Mouse (Mus musculus) limb, embryonic 11.5 days (tissue): ENCODE data around the gene Plekha7. TPM values are rescaled to one million over a fixed set of nuclear protein-coding genes. Genes with fewer than 3 reads are reported as not detected.

Experiments used
- ATAC-seq: fragments of 200-750 bp; cut with Nextera tagmentation; 2 replicates; pipeline ENCODE4 v1.8.0; 2017; ENCODE audit warnings: low read depth; ENCODE audit not compliant: insufficient number of reproducible peaks, low FRiP score, low TSS enrichment
- DNase-seq: peaks from one replicate; pipeline ENCODE4 v3.0.0-alpha.2; 2015; ENCODE audit warnings: low spot score
- H3K27ac ChIP-seq: fragments of 300-500 bp; sonication (generic); replicated peaks from 2 replicates; pipeline ENCODE4 v1.5.1; 2014; ENCODE audit warnings: low read depth, mild to moderate bottlenecking, low read length
- H3K27me3 ChIP-seq: fragments of 300-500 bp; sonication (generic); 2 replicates; pipeline ENCODE4 v1.6.1; 2014; ENCODE audit warnings: mild to moderate bottlenecking, low read length, mixed read lengths; ENCODE audit not compliant: control insufficient read depth, insufficient read depth
- H3K36me3 ChIP-seq: fragments of 300-500 bp; sonication (generic); 2 replicates; pipeline ENCODE4 v1.6.1; 2014; ENCODE audit warnings: mild to moderate bottlenecking, low read length, moderate library complexity, mixed read lengths; ENCODE audit not compliant: control insufficient read depth, insufficient read depth
- H3K4me1 ChIP-seq: fragments of 300-500 bp; sonication (generic); 2 replicates; pipeline ENCODE4 v1.6.1; 2014; ENCODE audit warnings: low read length, mixed read lengths; ENCODE audit not compliant: control insufficient read depth, insufficient read depth
- H3K4me2 ChIP-seq: fragments of 300-500 bp; sonication (generic); 2 replicates; pipeline ENCODE4 v1.6.1; 2014; ENCODE audit warnings: low read depth, mild to moderate bottlenecking, moderate library complexity; ENCODE audit not compliant: severe bottlenecking
- H3K4me3 ChIP-seq: fragments of 300-500 bp; sonication (generic); 2 replicates; pipeline ENCODE4 v1.5.1; 2014; ENCODE audit warnings: low read depth, low read length
- H3K9ac ChIP-seq: fragments of 300-500 bp; sonication (generic); 2 replicates; pipeline ENCODE4 v1.6.1; 2014; ENCODE audit warnings: mild to moderate bottlenecking, low read length
- H3K9me3 ChIP-seq: fragments of 300-500 bp; sonication (generic); 2 replicates; pipeline ENCODE4 v1.6.1; 2016; ENCODE audit warnings: low read length; ENCODE audit not compliant: control insufficient read depth
- WGBS: fragments of 180-500 bp; shearing (Covaris S2); extraction: QIAGEN DNeasy Blood & Tissue Kit; methylation state at CpG from one replicate; pipeline ENCODE4 v1.1.7; 2014; 5-methylcytosine and 5-hydroxymethylcytosine counted together
- polyA plus RNA-seq: library from polyadenylated mRNA; unstranded; fragments of >200 nt; fragmentation: Nextera tagmentation; extraction: Ambion mirVana; gene quantifications from 2 replicates; pipeline ENCODE4 v1.2.1, GENCODE M21; 2014

Gene Plekha7
- polyA plus RNA-seq, 1 experiment from 2014 or later: 3.7 TPM

GRCm38 (mm10) chr7:116188391-116188790 is 119.8 kb downstream of the Plekha7 start:
- Histone ChIP-seq H3K9me3 (no peaks in the 10 kb centered on the region), H3K27me3 (no peaks in the 10 kb centered on the region), H3K36me3 (no peaks in the 10 kb centered on the region), H3K27ac (no peak overlapping the region), H3K4me1 (peaks cover 19% of the 10 kb centered on the region), H3K4me2 (no peak overlapping the region), H3K4me3 (no peak overlapping the region), H3K9ac (no peak overlapping the region)
- WGBS: 88% methylated on average over 5 of the region's 5 CpGs
- ATAC-seq: no peak
- DNase-seq: no peak

GRCm38 (mm10) chr7:116187521-116187920 is 120.7 kb downstream of the Plekha7 start:
- no peak for ATAC-seq
- H3K9me3 ChIP-seq: no peaks in the 10 kb centered on the region
- DNase-seq: no peak
- H3K4me2 ChIP-seq: no peak overlapping the region
- peaks cover 19% of the 10 kb centered on the region for H3K4me1 ChIP-seq
- H3K9ac ChIP-seq: no peak overlapping the region
- no peaks in the 10 kb centered on the region for H3K36me3 ChIP-seq
- H3K27ac ChIP-seq: no peak overlapping the region
- no peaks in the 10 kb centered on the region for H3K27me3 ChIP-seq
- WGBS: 81% methylated on average over 3 of the region's 3 CpGs
- no peak overlapping the region for H3K4me3 ChIP-seq

GRCm38 (mm10) chr7:116186847-116187246 is 121.3 kb downstream of the Plekha7 start:
- no peak overlapping the region for H3K9ac ChIP-seq
- no peaks in the 10 kb centered on the region for H3K9me3 ChIP-seq
- H3K4me2 ChIP-seq: no peak overlapping the region
- no peak overlapping the region for H3K27ac ChIP-seq
- DNase-seq (peak; percentile 62), ATAC-seq (no peak)
- peaks cover 16% of the 10 kb centered on the region for H3K4me1 ChIP-seq
- H3K27me3 ChIP-seq: no peaks in the 10 kb centered on the region
- H3K36me3 ChIP-seq: no peaks in the 10 kb centered on the region
- no peak overlapping the region for H3K4me3 ChIP-seq
- 92% methylated on average over 1 of the region's 1 CpGs for WGBS

- Histone ChIP-seq H3K9me3 (no peaks in the 10 kb centered on the region), H3K27ac (no peak overlapping the region), H3K4me3 (no peak overlapping the region), H3K4me1 (peaks cover 11% of the 10 kb centered on the region; the same call in 1 of the 2 replicates), H3K27me3 (no peaks in the 10 kb centered on the region), H3K36me3 (no peaks in the 10 kb centered on the region), H3K9ac (no peak overlapping the region), H3K4me2 (no peak overlapping the region)
- WGBS: 62% methylated on average over 5 of the region's 5 CpGs
- DNase-seq (no peak), ATAC-seq (no peak)
Observed at GRCm38 (mm10) chr7:116186156-116186555, 122.0 kb downstream of the Plekha7 start.

- H3K4me2 ChIP-seq: no peak overlapping the region
- H3K9ac ChIP-seq: no peak overlapping the region
- H3K27ac ChIP-seq: no peak overlapping the region
- H3K4me3 ChIP-seq: no peak overlapping the region
- no peaks in the 10 kb centered on the region for H3K27me3 ChIP-seq
- WGBS: 53% methylated on average over 11 of the region's 11 CpGs
- no peaks in the 10 kb centered on the region for H3K36me3 ChIP-seq
- peaks cover 9% of the 10 kb centered on the region; the same call in 1 of the 2 replicates for H3K4me1 ChIP-seq
- H3K9me3 ChIP-seq: no peaks in the 10 kb centered on the region
- ATAC-seq (no peak), DNase-seq (no peak)
Observed at GRCm38 (mm10) chr7:116184358-116185057, 123.7 kb downstream of the Plekha7 start.

- DNase-seq: no peak
- Histone ChIP-seq H3K9me3 (no peaks in the 10 kb centered on the region), H3K4me2 (no peak overlapping the region), H3K27ac (no peak overlapping the region), H3K4me3 (no peak overlapping the region), H3K36me3 (no peaks in the 10 kb centered on the region), H3K4me1 (peaks cover 9% of the 10 kb centered on the region; the same call in 1 of the 2 replicates), H3K27me3 (no peaks in the 10 kb centered on the region), H3K9ac (no peak overlapping the region)
- 97% methylated on average over 1 of the region's 1 CpGs for WGBS
- no peak for ATAC-seq
Observed at GRCm38 (mm10) chr7:116182451-116182850, 125.7 kb downstream of the Plekha7 start.

- no peak for DNase-seq
- 89% methylated on average over 5 of the region's 5 CpGs for WGBS
- no peak overlapping the region for H3K27ac ChIP-seq
- H3K36me3 ChIP-seq: no peaks in the 10 kb centered on the region
- no peak for ATAC-seq
- H3K4me1 ChIP-seq: 0 out of 2 replicates have a peak, but pooled peaks cover 4% of the 10 kb centered on the region
- no peaks in the 10 kb centered on the region for H3K9me3 ChIP-seq
- no peak overlapping the region for H3K9ac ChIP-seq
- H3K4me2 ChIP-seq: no peak overlapping the region
- no peaks in the 10 kb centered on the region for H3K27me3 ChIP-seq
- no peak overlapping the region for H3K4me3 ChIP-seq
Observed at GRCm38 (mm10) chr7:116181444-116181946, 126.7 kb downstream of the Plekha7 start.

- H3K36me3 ChIP-seq: no peaks in the 10 kb centered on the region
- no peak overlapping the region for H3K4me3 ChIP-seq
- no peak overlapping the region for H3K9ac ChIP-seq
- ATAC-seq: no peak
- H3K27ac ChIP-seq: no peak overlapping the region
- 79% methylated on average over 3 of the region's 3 CpGs for WGBS
- no peak overlapping the region for H3K4me2 ChIP-seq
- H3K4me1 ChIP-seq: no peaks in the 10 kb centered on the region
- no peaks in the 10 kb centered on the region for H3K27me3 ChIP-seq
- no peak for DNase-seq
- H3K9me3 ChIP-seq: no peaks in the 10 kb centered on the region
Observed at GRCm38 (mm10) chr7:116178916-116179315, 129.3 kb downstream of the Plekha7 start.
